Mouse (Mus musculus) C2C12 (cell line): Measurements from ENCODE around the gene Nnmt. TPM values are rescaled to one million over a fixed set of nuclear protein-coding genes. Genes with fewer than 3 reads are reported as not detected.

ENCODE experiments used
- H3K27me3 ChIP-seq: one replicate; pipeline ENCODE4 v1.6.1; 2011; ENCODE audit not compliant: control insufficient read depth, insufficient read depth, insufficient read length
- H3K36me3 ChIP-seq: one replicate; pipeline ENCODE4 v1.6.1; 2011; ENCODE audit not compliant: control insufficient read depth, insufficient read depth
- H3K4me3 ChIP-seq: one replicate; pipeline ENCODE4 v1.5.1; 2011; ENCODE audit warnings: mild to moderate bottlenecking, control low read depth; ENCODE audit not compliant: poor library complexity, insufficient read depth, severe bottlenecking
- H3K79me2 ChIP-seq: one replicate; pipeline ENCODE4 v1.6.1; 2011; ENCODE audit not compliant: control insufficient read depth, insufficient read depth
- H3K79me3 ChIP-seq: one replicate; pipeline ENCODE4 v1.6.1; 2011; ENCODE audit warnings: low read depth, control low read depth
- H3ac ChIP-seq: one replicate; pipeline ENCODE3; 2011; ENCODE audit warnings: low read depth; ENCODE audit not compliant: control insufficient read depth, insufficient read length
- CEBPB ChIP-seq: IDR thresholded peaks from one replicate; pipeline ENCODE4 v1.6.1; 2011; ENCODE audit warnings: low read depth, mild to moderate bottlenecking, control low read depth, moderate library complexity
- CTCF ChIP-seq: IDR thresholded peaks from one replicate; pipeline ENCODE4 v1.5.1; 2011; ENCODE audit not compliant: control insufficient read depth, insufficient read depth, insufficient read length
- FOSL1 ChIP-seq: IDR thresholded peaks from one replicate; pipeline ENCODE4 v1.8.0; 2011; ENCODE audit warnings: mild to moderate bottlenecking, low read length; ENCODE audit not compliant: poor library complexity, insufficient read depth, severe bottlenecking
- MAX ChIP-seq: IDR thresholded peaks from one replicate; pipeline ENCODE4 v1.6.1; 2011; ENCODE audit warnings: mild to moderate bottlenecking, control low read depth
- MYOD1 ChIP-seq: IDR thresholded peaks from one replicate; pipeline ENCODE4 v1.6.1; 2011; ENCODE audit warnings: low read depth; ENCODE audit not compliant: control insufficient read depth, insufficient read length
- MYOG ChIP-seq: IDR thresholded peaks from one replicate; pipeline ENCODE4 v1.6.1; 2011; ENCODE audit not compliant: control insufficient read depth, insufficient read length; ENCODE audit errors: extremely low read depth
- USF1 ChIP-seq: IDR thresholded peaks from one replicate; pipeline ENCODE4 v1.6.1; 2011; ENCODE audit warnings: low read depth, mild to moderate bottlenecking, control low read depth, moderate library complexity
- polyA plus RNA-seq: library from polyadenylated mRNA; unstranded; fragments of >200 nt; fragmentation: generic; extraction: Trizol; gene quantifications from one replicate; pipeline ENCODE4 v1.2.1, GENCODE M21; 2012; ENCODE audit warnings: missing spikeins

Nnmt gene
- polyA plus RNA-seq, 1 experiment, result not detected

- Histone ChIP-seq H3K36me3 (no peaks in the 10 kb centered on the region), H3K4me3 (no peak overlapping the region), H3K27me3 (peaks cover 3% of the 10 kb centered on the region), H3ac (no peak overlapping the region), H3K79me3 (no peaks in the 10 kb centered on the region), H3K79me2 (no peaks in the 10 kb centered on the region)
- TF ChIP-seq MYOG (no peak), USF1 (no peak), MYOD1 (no peak), CTCF (no peak), MAX (no peak), CEBPB (no peak), FOSL1 (no peak)
Measured at GRCm38 (mm10) chr9:48562388-48562787, 42.6 kb downstream of the Nnmt start.

- H3K36me3 ChIP-seq, result no peaks in the 10 kb centered on the region
- H3K79me2 ChIP-seq, result no peaks in the 10 kb centered on the region
- H3K4me3 ChIP-seq, result no peak overlapping the region
- H3K27me3 ChIP-seq, result peaks cover 3% of the 10 kb centered on the region
- no peaks in the 10 kb centered on the region for H3K79me3 ChIP-seq
- H3ac ChIP-seq, result no peak overlapping the region
- TF ChIP-seq CEBPB, result no peak
- no peak for TF ChIP-seq MYOD1
- no peak for TF ChIP-seq MYOG
- no peak for TF ChIP-seq USF1
- no peak for TF ChIP-seq MAX
- no peak for TF ChIP-seq FOSL1
- no peak for TF ChIP-seq CTCF
Measured at GRCm38 (mm10) chr9:48559482-48560139, 45.3 kb downstream of the Nnmt start.

- Histone ChIP-seq H3K27me3 (peaks cover 3% of the 10 kb centered on the region), H3K4me3 (no peak overlapping the region), H3K36me3 (no peaks in the 10 kb centered on the region), H3K79me2 (no peaks in the 10 kb centered on the region), H3K79me3 (no peaks in the 10 kb centered on the region), H3ac (no peak overlapping the region)
- TF ChIP-seq CTCF, result no peak
- no peak for TF ChIP-seq MYOG
- no peak for TF ChIP-seq MYOD1
- TF ChIP-seq CEBPB, result no peak
- TF ChIP-seq FOSL1, result no peak
- no peak for TF ChIP-seq USF1
- no peak for TF ChIP-seq MAX
Measured at GRCm38 (mm10) chr9:48558637-48559036, 46.3 kb downstream of the Nnmt start.

GRCm38 (mm10) chr9:48549056-48549455 is 55.9 kb downstream of the Nnmt start:
- Histone ChIP-seq H3K27me3 (no peaks in the 10 kb centered on the region), H3ac (no peak overlapping the region)
- TF ChIP-seq MYOG (no peak), MAX (no peak), USF1 (no peak), MYOD1 (no peak), CEBPB (no peak), CTCF (no peak), FOSL1 (no peak)

GRCm38 (mm10) chr9:48547233-48547632 is 57.7 kb downstream of the Nnmt start:
- Histone ChIP-seq H3K4me3 (no peak overlapping the region), H3ac (no peak overlapping the region), H3K79me2 (no peaks in the 10 kb centered on the region), H3K79me3 (no peaks in the 10 kb centered on the region), H3K36me3 (no peaks in the 10 kb centered on the region), H3K27me3 (no peaks in the 10 kb centered on the region)
- TF ChIP-seq MYOG (no peak), CTCF (no peak), USF1 (no peak), MAX (no peak), CEBPB (no peak), FOSL1 (no peak), MYOD1 (no peak)

More at GRCm38 (mm10) chr9:48549056-48549455, 55.9 kb downstream of the Nnmt start:
- H3K4me3 ChIP-seq, result no peak overlapping the region
- H3K79me3 ChIP-seq, result no peaks in the 10 kb centered on the region
- no peaks in the 10 kb centered on the region for H3K36me3 ChIP-seq
- H3K79me2 ChIP-seq, result no peaks in the 10 kb centered on the region

Other genes starting within 250 kb of the Nnmt start
- 234 TPM for gene Rexo2, start 124.5 kb downstream of the Nnmt start, polyA plus RNA-seq
- 21.0 TPM for gene Rbm7, start 109.9 kb downstream of the Nnmt start, polyA plus RNA-seq
- gene Gm5617, start 109.7 kb downstream of the Nnmt start, polyA plus RNA-seq, result 23.1 TPM
- not detected for gene Zbtb16, start 231.1 kb upstream of the Nnmt start, polyA plus RNA-seq